Mouse (Mus musculus) erythroid progenitor cell, adult 5-6 weeks (primary cell): ENCODE results near the gene Ddx28. TPM values are rescaled to one million over a fixed set of nuclear protein-coding genes. Genes with fewer than 3 reads are reported as not detected.

Experiments
- ATAC-seq: replicated peaks from 2 replicates; pipeline ENCODE4 v1.8.0; 2016; ENCODE audit warnings: moderate number of reproducible peaks, mild to moderate bottlenecking, moderate TSS enrichment, inconsistent platforms; ENCODE audit not compliant: poor library complexity, low FRiP score, severe bottlenecking
- total RNA-seq, 2 experiments: library from RNA; stranded (forward) in 1 of 2; stranded (reverse) in 1 of 2; fragments of 150-400 nt in 1 of 2; fragments of 186-747, 209-891 nt in 1 of 2; gene quantifications; 2 replicates each; pipeline versions ENCODE4 v1.2.3 to v1.2.4; 2015 to 2017; ENCODE audit warnings: low replicate concordance in 2 of 2

Ddx28 gene
- total RNA-seq (2015; ENCODE audit: low replicate concordance) (1.8 and 4.6 TPM in 2 replicates), total RNA-seq (2017; ENCODE audit: low replicate concordance) (3.2 and 5.0 TPM in 2 replicates)

DNA sequence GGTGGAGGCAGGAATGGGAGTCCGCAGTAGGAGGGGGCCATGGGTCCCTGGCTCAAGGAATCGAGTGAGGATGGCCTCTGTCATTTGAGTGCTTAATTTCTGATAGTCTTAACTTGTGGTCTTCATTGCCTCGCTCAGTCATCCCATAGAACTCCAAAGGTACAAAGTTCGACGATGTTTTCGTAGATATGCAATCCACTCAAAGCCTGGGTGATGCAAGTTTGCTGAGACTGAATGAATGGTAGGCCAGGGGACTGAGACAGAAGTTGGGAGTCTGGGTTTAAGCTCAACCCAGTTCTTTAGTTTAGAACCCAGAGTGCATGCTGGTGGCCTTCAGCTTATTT lies at the start of gene Ddx28:
TSS of gene Ddx28 (minus strand) at position 240 of the 344 bp plus-strand sequence.
- peak; percentile 43 for ATAC-seq

DNA sequence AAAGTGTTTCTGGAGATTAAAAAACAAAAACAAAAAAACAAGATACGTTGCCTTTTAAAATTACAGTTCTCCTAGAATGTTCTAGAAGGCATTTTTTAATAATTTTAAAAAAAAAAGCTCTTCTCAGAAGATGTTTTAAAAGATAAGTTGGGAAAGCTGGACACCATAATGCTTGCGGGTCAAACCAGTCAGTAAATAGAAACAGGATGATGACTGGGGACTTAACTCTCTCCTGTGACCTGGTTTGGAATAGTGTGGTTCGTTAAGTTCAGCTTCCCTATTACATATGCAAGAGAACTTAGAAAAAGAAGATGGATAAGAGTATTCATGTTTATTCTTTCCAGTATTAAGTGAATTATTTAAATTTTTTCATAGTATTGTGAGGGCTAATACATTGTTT lies 48.8 kb upstream of the Ddx28 start:
- no peak for ATAC-seq

DNA sequence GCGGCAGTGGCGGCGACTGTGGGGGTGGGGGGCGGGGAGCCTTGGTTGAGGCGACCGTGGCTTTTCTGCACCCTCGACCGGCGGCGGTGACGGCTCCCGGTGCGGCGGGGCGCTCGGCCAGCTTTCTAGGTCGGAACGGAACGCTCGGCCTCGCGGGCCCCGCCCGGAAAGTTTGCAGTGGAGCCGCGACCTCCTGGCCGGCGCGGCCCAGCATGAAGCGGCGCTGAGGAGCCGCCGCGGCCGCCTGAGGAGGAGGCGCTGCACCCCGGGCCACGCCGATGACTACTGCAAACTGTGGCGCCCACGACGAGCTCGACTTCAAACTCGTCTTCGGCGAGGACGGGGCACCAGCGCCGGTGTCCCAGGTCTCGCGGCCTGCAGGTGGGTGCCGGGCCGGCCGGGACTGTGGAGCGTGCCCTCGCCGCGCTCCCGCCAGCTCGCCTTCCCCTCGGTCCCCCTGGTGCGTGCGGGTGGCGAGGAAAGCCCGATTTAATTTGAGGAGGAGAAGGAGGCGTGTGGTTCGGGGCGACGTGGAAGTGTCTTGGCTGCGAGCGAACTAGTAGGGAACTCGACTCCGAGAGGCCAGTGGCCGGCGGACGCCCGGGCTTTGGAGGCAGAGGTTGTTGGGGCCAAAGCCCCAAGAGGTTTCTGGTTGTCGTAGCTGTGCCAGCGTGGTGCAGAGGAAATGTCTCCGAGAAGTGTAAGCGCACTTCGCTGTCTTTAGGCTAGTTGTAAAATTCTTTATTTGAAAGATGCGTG lies 48.1 kb upstream of the Ddx28 start:
- peak; percentile 36 for ATAC-seq

DNA sequence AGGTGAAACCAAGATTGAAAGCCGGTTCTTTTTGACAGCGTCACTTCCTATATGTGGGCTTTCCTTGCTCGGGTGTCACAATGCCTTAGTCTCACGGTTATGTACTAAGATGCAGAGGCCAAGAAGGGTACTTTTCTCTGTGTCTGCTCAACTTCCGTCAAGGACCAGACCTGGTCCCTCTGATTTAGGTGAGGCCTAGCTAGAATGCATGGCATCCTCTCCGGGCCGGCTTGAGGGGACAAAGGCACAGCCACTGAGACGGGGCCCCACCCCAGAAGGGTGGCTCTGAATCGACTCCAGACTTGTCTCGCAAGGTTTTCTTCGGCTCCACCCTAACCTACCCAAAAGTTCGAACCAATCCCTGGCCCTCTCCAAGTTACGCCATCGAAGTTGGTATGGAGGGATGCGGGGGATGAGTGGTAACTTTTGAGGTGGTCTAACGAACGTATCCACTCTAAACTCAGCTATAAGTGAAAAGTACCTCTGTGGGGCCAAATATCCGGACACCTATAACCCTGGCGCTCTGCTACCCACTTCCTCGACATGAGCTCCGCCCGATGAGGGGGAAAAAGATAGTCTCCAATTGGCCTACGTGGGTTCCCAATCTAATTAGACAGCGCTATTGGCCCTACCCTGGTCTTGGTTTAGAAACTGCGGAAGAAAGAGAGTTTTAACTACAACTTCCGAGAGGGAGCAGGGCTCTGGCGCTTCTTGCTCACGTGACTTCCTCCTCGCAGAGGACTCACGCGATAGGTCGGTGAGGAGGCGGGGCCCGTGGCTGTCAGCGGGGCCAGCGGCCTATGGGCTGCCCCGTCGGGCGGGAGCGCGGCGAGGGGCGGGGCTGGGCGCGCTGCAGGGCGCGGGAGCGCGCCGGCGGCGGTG lies 47.3 kb upstream of the Ddx28 start, which contains the start of gene Nfatc3:
TSS of gene Nfatc3 (plus strand) at position 110 of the 882 bp plus-strand sequence.
- peak; percentile 94 for ATAC-seq

DNA sequence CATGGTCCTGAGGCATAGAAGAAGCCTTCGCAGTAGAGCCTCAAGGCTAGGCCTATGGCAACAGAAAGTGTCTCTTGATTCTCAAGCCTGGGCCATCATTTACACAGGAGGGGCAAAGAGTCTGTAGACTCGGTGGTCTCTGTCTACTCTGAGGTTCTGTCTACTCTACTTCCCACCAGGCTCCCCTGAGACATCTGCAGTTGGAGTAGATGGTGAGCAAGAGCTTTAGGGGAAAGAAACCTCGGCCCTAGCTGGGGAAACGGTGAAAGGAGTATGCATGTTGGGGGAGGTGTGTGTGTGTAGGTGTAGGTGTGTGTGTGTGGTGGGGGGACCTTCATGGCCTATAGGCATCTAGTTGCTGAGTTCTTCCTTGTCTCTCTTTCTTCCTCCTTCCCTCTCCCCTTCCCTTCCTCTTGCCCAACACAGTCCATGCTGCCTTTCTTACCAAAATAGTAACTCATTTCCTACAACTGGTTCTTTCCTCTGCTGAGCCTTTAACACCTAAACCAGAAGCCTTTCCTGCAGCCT lies 44.8 kb upstream of the Ddx28 start:
- no peak for ATAC-seq

DNA sequence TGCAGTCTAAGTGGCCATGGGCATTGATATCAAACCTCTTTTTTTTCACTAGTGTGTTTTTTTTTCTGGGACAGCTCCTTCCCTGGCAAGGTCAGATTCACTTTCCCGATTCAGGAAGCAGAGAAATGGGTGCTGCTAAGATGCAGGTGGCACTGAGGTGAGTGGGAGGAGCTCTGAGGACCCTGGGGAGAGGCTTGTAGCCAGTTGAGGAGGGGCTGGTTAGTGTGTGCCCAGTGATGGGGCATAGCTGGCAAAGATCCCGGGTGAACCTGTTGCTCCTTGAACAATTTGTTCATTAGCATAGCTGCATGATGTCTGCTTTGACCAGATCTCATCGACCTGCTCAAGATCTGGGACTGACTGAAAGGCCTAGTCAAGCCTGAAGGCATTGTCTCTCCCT lies 43.4 kb upstream of the Ddx28 start:
- ATAC-seq: no peak

DNA sequence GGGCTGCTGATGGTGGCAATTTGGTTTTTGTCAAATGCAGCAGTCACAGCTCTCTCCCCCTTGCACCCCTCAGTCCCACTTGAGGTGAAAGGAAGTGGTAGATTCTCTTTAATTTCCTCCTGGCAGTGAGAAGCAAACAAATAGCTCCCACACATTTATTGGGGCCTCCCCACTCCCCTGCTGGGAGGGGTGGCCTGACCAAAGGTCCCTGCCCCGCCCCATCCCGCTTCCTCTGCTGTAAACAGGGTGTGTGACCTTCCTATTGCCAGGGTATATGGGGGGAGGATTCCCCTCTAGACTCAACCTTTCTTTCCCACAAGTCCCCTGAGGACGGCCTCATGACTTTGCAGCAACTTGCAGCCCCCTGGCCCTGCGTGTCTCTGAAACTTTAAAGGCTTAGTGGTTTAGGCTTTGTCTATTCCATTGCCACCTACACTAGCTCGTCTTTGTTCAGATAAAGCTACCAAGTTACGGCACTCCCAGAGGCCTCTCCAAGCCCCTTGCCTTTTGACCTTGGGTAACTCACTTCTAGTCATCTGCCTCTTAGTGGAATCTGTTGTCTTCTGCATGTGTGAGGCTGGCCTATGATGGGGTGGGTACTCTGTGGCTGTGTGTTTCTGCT lies 42.6 kb upstream of the Ddx28 start:
- ATAC-seq: no peak

DNA sequence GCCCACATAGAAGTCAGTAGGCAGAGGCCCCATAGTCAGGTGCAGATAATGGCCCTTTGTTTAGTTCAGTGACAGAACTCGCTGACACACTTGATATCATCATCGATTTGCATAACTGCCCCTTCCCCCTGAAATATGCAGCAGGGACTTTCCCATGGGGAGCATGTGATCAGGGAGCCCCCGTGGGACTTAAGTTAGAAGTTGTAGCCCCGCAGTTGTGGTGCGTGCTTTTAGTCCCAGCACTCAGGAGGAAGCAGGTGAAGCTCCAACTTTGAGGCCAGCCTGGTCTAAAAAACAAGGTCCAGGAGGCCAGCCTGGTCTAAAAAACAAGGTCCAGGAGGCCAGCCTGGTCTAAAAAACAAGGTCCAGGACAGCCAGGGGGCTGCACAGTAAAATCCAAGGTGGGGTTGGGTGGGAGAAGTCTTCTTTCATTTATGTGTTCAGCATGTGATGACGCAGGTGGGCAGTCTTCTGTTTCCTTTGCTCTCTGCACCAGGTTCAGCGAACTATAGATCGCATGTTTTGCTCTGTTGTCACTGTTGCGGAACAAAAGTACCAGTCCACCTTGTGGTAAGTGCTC lies 40.9 kb upstream of the Ddx28 start:
- ATAC-seq: no peak

DNA sequence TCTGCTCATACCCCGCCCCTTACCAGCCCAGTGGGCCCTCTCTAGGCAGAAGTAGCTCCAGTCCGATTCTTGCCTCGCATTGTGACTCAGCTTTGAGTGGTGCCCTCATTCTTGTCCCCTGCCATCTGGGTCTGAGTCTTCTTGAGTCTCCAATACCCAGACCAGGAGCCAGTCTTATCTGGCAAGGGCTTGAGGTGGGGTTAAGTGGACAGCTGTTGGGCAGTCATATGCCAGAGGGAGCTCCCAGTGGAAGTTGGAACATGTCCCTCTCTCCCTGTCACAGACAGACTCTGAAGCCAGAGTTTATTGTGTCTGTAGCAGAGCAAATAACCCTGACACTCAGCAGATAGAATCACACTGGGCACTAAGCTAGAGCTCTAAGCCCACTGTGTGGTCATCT lies 39.4 kb upstream of the Ddx28 start:
- ATAC-seq: no peak

DNA sequence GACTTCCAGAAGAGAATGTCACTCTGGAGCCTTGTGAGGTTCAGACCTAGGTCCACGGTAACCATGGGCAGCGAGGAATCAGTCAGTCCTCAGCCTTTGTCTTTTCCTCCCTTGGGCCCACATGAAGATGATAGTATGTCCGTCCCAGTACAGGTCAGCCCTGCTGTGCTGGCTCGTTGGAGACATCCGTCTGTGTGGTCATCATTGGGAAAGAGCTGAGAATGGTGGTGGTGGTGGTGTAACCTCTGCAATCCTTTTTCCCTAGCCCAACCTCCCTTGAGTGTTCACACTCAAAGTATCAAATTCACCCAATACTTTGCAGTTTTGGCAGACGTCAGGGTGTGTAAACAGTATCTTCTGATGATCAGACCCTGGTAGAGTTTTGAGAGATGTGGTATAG lies 38.2 kb upstream of the Ddx28 start:
- no peak for ATAC-seq

DNA sequence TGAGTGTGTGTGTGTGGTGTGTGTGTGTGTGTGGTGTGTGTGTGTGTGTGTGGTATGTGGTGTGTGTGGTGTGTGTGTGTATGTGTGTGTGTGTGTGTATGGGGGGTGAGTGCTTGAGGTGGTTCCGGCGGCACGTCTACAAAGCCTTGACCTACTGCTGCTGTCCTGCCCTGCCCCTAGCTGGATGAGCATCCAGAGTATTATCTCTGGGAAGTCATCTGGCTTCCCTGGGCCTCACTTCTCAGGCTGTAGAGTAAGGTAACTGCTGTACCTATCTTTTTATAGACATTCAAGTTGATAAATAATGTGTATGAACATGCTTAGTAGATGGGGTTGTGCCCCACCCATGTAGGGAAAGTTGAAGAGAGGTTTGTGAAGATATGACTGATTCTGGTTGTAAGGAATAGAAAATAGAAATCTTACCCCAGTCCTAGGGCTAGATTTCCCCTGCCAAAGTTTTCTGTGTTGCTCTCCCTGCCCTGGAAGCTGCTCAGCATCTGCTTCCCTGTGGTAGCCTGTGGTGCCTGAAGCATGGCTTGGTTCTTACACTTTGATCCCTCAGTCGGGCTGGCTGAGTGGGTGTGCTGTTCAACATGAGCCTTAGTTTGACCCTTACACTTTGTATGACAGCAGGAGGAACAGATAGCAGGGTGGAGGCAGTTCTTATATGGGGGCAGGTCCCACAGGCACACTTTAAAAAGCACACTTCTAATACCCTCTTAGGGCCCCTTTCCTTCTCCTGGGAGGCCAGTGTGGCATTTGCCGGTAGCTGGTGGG lies 36.4 kb upstream of the Ddx28 start:
- ATAC-seq: no peak

DNA sequence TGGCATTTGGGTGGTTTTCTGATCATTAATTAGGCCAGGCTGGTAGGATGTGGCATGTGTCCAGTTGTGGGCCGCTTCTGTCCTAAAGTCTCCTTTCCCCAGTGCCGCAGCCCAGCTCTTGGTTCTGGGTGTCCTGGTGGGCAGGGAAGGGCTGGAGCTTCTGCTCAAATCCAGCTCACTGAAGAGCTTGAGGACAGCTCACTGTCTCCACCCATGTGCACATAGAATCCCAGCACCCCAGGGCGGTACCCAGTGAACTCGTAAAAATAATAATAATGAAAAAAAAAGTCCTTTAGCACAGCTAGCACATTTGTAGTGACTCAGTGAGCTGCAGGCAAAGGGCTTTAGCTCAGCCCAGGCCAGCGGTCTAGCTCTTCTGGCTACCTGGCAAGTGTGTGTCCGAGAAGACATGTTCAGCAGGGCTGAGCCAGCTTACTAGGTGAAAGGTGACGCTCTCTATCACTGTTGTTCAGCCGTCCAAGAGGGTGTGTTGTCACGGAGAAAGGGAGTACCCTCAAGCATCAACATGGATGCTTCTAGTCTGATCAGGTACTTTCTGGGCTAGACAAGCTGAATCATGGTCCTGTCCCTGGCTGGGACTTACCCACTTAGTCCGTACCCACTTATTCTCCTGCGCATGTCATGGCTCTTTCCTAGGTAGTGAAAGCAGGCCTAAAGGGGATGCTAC lies 35.3 kb upstream of the Ddx28 start:
- ATAC-seq: no peak

DNA sequence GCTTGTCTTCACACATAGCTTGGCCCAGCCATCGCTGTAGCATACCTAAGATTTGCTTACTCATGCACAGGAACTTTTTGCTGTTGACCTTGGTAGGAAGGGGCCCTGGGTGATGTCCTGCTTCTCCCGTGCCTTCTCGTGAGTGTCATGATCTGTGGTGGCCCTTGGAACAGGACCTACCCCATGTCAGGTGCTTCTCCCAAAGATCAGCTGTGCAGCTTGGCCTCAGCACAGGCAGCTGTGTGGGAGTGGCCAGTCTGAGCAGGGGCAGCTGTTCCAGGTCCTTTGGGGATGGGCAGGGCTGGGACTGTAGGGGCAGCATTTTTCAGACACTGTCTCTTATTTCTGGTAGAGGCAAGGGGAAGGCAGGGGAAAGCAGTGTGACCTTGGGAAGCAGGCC lies 32.5 kb upstream of the Ddx28 start:
- ATAC-seq: no peak

DNA sequence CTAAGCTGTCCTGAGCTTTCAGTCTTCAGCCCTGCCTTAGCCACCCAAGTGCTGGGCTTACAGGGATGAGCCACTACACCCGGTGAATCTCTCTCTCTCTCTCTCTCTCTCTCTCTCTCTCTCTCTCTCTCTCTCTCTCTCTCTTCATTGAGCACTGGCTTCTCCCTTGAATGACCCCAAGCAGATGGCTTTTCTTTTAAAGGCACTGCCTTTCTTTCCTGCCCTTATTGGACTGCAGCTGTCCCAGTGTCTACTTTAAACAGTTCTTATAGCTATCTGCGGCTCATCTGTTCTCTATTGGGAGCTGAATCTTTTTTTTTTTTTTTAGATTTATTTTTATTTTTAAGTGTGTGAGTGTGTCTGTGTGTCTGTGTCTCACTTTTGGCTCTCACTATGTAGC lies 31.4 kb upstream of the Ddx28 start:
- ATAC-seq: no peak

DNA sequence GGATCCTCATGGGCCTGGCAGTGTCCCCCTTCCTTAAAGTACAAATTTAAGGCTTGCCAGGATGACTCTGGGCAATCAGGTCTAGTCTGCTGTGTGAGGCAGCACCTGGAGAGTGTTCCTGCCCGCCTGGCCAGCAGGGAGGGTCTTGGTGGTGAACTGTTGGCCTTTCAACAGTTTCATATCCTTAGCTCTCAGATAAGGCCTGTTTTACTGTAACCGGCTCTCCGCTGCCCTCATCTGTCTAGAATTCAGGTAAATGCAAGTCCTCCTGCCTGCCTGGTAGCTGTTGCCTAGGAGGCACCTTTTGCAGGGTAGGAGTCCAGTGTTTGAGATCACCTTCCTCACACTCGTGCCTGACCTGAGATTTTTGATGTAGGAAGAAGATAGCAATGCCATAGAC lies 28.5 kb upstream of the Ddx28 start:
- ATAC-seq: no peak

DNA sequence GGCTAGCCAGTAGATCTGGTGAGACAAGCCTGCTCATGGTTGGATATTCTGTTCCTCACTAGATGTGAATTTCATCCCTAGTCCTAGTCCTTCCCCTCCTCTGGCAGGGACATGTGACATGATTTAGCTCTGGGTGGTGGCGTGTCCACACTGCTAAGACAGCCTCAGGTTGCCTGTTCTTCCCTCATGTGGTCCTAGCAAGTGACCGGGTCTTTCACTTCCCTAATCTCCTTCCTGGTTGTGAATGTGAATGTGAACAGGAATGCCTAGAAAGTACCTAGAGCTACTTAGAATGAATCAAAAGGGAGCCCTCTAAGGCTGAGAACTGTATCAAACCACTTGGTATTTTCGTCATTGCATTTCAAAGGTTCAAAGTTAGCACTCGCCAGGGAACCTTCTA lies 27.9 kb upstream of the Ddx28 start:
- no peak for ATAC-seq

DNA sequence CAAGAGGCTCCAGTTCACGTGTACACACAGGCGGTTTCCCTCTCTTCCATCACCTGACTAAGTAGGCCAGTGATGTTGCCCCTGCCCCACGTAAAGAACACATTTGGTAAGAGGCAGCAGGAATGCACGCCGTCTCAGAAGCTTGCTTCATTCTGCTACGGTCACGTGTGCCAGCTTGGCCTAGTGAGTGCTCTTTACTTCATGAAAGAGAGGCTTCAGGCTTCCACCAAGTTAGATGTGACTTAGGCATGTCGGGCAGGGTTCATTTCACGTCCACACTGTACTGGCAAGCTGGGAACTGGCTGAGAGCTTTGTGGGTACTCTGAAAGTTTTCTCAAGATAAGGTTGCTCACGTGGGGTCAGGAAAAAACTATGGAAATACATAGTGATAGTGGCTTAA lies 27.0 kb upstream of the Ddx28 start:
- no peak for ATAC-seq

DNA sequence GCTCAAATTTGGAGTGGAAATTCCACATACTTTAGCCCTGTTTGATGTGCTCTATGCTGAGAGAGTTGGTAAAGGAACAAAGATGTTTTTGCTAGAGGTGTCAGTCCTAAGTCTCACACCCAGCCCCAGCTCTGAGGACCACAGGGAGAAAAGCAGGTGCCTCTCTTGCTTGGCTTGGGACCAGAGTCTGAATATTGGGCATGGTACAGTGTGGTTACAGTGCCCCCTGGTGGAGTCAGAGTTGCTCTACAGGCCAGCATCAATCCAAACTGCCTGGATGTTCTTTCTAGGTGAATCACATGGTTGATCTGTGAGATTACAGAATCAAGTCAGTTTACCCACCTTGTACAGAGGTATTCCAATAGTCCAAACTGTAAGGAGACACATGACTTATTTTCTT lies 10.8 kb upstream of the Ddx28 start:
- ATAC-seq: peak; percentile 86

DNA sequence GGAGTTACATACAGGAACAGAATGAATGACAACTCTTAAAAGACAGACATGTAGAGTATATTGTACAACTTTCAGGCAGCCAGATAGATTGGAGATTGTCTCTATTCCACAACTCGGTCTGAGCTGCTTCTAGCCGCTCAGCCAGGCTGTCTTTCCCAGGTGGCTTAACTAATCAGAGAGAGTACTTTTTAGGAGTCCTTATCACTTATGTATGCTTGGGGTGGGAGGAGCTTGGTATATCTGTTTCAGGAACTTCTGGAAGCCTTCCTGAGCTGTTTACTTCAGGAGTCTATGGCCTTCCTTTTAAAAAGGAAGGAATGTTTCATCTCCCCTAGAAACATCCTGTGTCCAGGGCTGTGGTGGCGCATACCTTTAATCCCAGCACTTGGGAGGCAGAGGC lies 6.4 kb upstream of the Ddx28 start:
- peak; percentile 73 for ATAC-seq
